Comparison of ENCODE assay signal across 24 mouse cellular contexts in genomic region chr13:115211285-115211684, GRCm38 (mm10).
A peak's percentile ranks its signal among the peaks of the same experiment; 100 is the strongest.
DNase-seq lines count a peak whose midpoint lies in the region; ATAC-seq lines count a peak whose summit lies in the region.
"Had no signal": no experiment of that assay in that cellular context is flagged by ENCODE, and none has a peak within 500 bp of the region (broad histone marks: within the 10 kb centered on the region; RNA-seq: fewer than 3 reads in every experiment).

No protein-coding gene starts in this region.

- no peak overlapping the region for H3K27ac ChIP-seq in kidney, embryonic 14.5 days (ENCODE audit: low read depth, low read length)
- H3K27ac ChIP-seq in limb, embryonic 13.5 days: no peak overlapping the region
- H3K27ac ChIP-seq: embryonic facial prominence, embryonic 10.5 days; embryonic facial prominence, embryonic 13.5 days; forebrain, embryonic 12.5 days; forebrain, embryonic 15.5 days; heart, embryonic 15.5 days; hindbrain, embryonic 10.5 days; hindbrain, embryonic 13.5 days had no signal

- H3K9ac ChIP-seq in kidney, embryonic 14.5 days (ENCODE audit: low read depth, low read length): no peak overlapping the region
- H3K9ac ChIP-seq in limb, embryonic 13.5 days: no peak overlapping the region
- H3K9ac ChIP-seq: embryonic facial prominence, embryonic 13.5 days; forebrain, embryonic 12.5 days; forebrain, embryonic 15.5 days; heart, embryonic 12.5 days; heart, embryonic 15.5 days; hindbrain, embryonic 13.5 days had no signal

- 57% methylated on average over 3 of the region's 3 CpGs for WGBS in kidney, embryonic 14.5 days
- 24% methylated on average over 3 of the region's 3 CpGs for WGBS in limb, embryonic 13.5 days

- H3K9me3 ChIP-seq in kidney, embryonic 14.5 days (ENCODE audit: control insufficient read depth, low read length): no peaks in the 10 kb centered on the region
- no peaks in the 10 kb centered on the region for H3K9me3 ChIP-seq in limb, embryonic 13.5 days
- H3K9me3 ChIP-seq: embryonic facial prominence, embryonic 10.5 days; embryonic facial prominence, embryonic 13.5 days; forebrain, embryonic 12.5 days; forebrain, embryonic 15.5 days; heart, embryonic 12.5 days; heart, embryonic 15.5 days; hindbrain, embryonic 10.5 days; hindbrain, embryonic 13.5 days had no signal

- DNase-seq in kidney, adult 9 months: no peak
- DNase-seq in hindlimb bud, embryonic 11.5 days (ENCODE audit: extremely low spot score, low read depth, low spot score): peak; percentile 84
- no peak for DNase-seq in cerebellum, adult 18-20 months
- no peak for DNase-seq in kidney, adult 8-10 months
- DNase-seq: adrenal gland, postnatal 14 days; cerebellum, adult 11 months; cerebellum, adult 9-10 months; gastrocnemius, postnatal 25 days; heart, adult 18-20 months; heart, postnatal 10 days; heart, postnatal 36 days had no signal

- no peaks in the 10 kb centered on the region for H3K27me3 ChIP-seq in kidney, embryonic 14.5 days (ENCODE audit: control insufficient read depth, insufficient read depth, low read length)
- H3K27me3 ChIP-seq in limb, embryonic 13.5 days: no peaks in the 10 kb centered on the region
- H3K27me3 ChIP-seq: embryonic facial prominence, embryonic 13.5 days; forebrain, embryonic 12.5 days; forebrain, embryonic 15.5 days; heart, embryonic 12.5 days; heart, embryonic 15.5 days; hindbrain, embryonic 13.5 days had no signal

- no peaks in the 10 kb centered on the region for H3K4me1 ChIP-seq in kidney, embryonic 14.5 days (ENCODE audit: control insufficient read depth, insufficient read depth, low read length)
- peaks cover 12% of the 10 kb centered on the region for H3K4me1 ChIP-seq in limb, embryonic 13.5 days
- H3K4me1 ChIP-seq: embryonic facial prominence, embryonic 10.5 days; embryonic facial prominence, embryonic 13.5 days; forebrain, embryonic 12.5 days; forebrain, embryonic 15.5 days; heart, embryonic 12.5 days; heart, embryonic 15.5 days; hindbrain, embryonic 10.5 days; hindbrain, embryonic 13.5 days had no signal

- peak; percentile 46; the same call in 1 of the 2 replicates for ATAC-seq in kidney, embryonic 14.5 days (ENCODE audit: low FRiP score, low TSS enrichment)
- ATAC-seq in limb, embryonic 13.5 days (ENCODE audit: low FRiP score, low read depth): peak; percentile 90
- ATAC-seq: CD4-positive, CD25-positive, alpha-beta regulatory T cell, adult 4 months; forebrain, embryonic 15.5 days; inflammation-experienced regulatory T-cells, adult 6 months had no signal

- H3K4me3 ChIP-seq in kidney, embryonic 14.5 days (ENCODE audit: low read length): no peak overlapping the region
- H3K4me3 ChIP-seq in limb, embryonic 13.5 days: no peak overlapping the region
- H3K4me3 ChIP-seq: embryonic facial prominence, embryonic 10.5 days; embryonic facial prominence, embryonic 13.5 days; erythroblast, embryonic 14.5 days; forebrain, embryonic 12.5 days; forebrain, embryonic 15.5 days; heart, embryonic 12.5 days; heart, embryonic 15.5 days; hindbrain, embryonic 10.5 days; hindbrain, embryonic 13.5 days had no signal

- H3K36me3 ChIP-seq in kidney, embryonic 14.5 days (ENCODE audit: control insufficient read depth, insufficient read depth, low read length): no peaks in the 10 kb centered on the region
- no peaks in the 10 kb centered on the region for H3K36me3 ChIP-seq in limb, embryonic 13.5 days
- H3K36me3 ChIP-seq: embryonic facial prominence, embryonic 10.5 days; embryonic facial prominence, embryonic 13.5 days; forebrain, embryonic 12.5 days; forebrain, embryonic 15.5 days; heart, embryonic 12.5 days; heart, embryonic 15.5 days; hindbrain, embryonic 10.5 days; hindbrain, embryonic 13.5 days had no signal

- H3K4me2 ChIP-seq in kidney, embryonic 14.5 days (replicated peaks; ENCODE audit: low read depth, low read length): no peak overlapping the region
- no peak overlapping the region for H3K4me2 ChIP-seq in limb, embryonic 13.5 days (replicated peaks)
- H3K4me2 ChIP-seq: embryonic facial prominence, embryonic 13.5 days; forebrain, embryonic 12.5 days; forebrain, embryonic 15.5 days; heart, embryonic 12.5 days; heart, embryonic 15.5 days; hindbrain, embryonic 13.5 days had no signal
